Mouse (Mus musculus) right cerebral cortex, postnatal 10 days (tissue): ENCODE measurements around the gene Gm10406.
"Not testable (repeated sequence)": the region's sequence is repeated elsewhere in the genome, so short reads cannot be mapped to it uniquely, and the experiment has no call there.

Experiments used
- DNase-seq, 2 experiments: peaks; one replicate each; pipeline ENCODE4 v3.0.0; 2021; ENCODE audit warnings: low spot score in 2 of 2

Gene Gm10406

GRCm38 (mm10) chr14:7026781-7027749 lies at the start of gene Gm10406:
Gene Gm10406, minus strand, starts transcription at chr14:7027449.
- DNase-seq, result peak; percentile 42 to 52

- DNase-seq, result not testable (repeated sequence)
Observed at GRCm38 (mm10) chr14:7044870-7045269, 17.6 kb upstream of the Gm10406 start, which contains the start of gene Gm3685. Gene Gm3685, minus strand, starts transcription at chr14:7044970.

- DNase-seq, result peak; percentile 21 to 25
Observed at GRCm38 (mm10) chr14:7026274-7026673, 975 bp downstream of the Gm10406 start.

- DNase-seq, result not testable (repeated sequence)
Observed at GRCm38 (mm10) chr14:6973718-6974117, 53.5 kb downstream of the Gm10406 start, which contains the start of gene Gm6356. Gene Gm6356, minus strand, starts transcription at chr14:6973818.
